Mouse (Mus musculus): ENCODE results near the gene Vps45. TPM values are rescaled to one million over a fixed set of nuclear protein-coding genes. Genes with fewer than 3 reads are reported as not detected.

Gene Vps45
- polyA plus RNA-seq, 1 experiment from 2014 or later = 17.3 TPM

DNA sequence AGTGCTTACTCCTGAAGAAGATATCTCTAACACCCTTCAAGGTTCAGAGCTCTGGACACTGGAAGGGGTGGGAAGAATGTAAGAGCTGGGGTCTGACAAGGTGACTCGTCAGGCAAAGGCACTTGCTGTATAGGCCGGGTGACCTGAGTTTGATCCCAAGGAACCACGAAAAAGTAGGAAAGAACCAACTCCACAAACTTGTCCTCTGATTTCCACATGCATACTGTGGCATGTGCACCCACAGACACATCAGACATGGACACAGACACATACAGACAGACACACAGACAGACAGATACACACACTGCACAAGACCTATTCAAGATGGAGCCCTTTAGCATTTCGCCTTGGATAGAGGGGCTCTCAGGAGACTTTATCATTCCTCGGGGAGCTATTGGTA lies 20.1 kb downstream of the Vps45 start:
- ATAC-seq (ENCODE audit: low read depth) (no peak), DNase-seq (no peak)
- Histone ChIP-seq H3K9ac (no peak overlapping the region), H3K27ac (no peak overlapping the region), H3K36me3 (peaks cover 8% of the 10 kb centered on the region), H3K4me1 (replicated peaks) (peaks cover 2% of the 10 kb centered on the region), H3K9me3 (replicated peaks) (no peaks in the 10 kb centered on the region), H3K4me2 (no peak overlapping the region), H3K4me3 (replicated peaks) (no peak overlapping the region), H3K27me3 (no peaks in the 10 kb centered on the region)
- WGBS (ENCODE audit: insufficient replicate concordance) = 76% methylated on average over 5 of the region's 5 CpGs

DNA sequence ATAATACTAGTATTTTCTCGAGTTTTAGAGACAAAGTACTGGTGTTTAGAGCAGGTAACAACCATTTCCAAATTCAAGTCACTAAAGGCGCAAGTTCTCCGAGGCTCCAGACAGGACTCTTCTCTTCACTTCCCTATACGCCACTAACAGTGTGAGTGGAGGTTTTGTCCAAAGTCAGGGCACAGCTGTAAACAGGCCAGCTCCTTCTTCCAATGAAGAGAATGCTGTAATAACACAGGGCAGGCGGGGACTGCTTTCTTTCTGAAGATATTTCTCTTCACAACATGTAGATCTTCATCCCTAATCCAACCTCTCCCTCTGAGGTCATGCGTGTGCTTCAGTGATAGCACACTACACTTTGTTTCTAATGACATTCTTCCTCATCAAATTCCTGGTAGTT lies 21.5 kb downstream of the Vps45 start:
- Histone ChIP-seq H3K4me3 (replicated peaks) (no peak overlapping the region), H3K9ac (no peak overlapping the region), H3K36me3 (peaks cover 10% of the 10 kb centered on the region), H3K4me1 (replicated peaks) (peaks cover 5% of the 10 kb centered on the region), H3K9me3 (replicated peaks) (no peaks in the 10 kb centered on the region), H3K4me2 (no peak overlapping the region), H3K27ac (no peak overlapping the region), H3K27me3 (no peaks in the 10 kb centered on the region)
- 75% methylated on average over 6 of the region's 6 CpGs for WGBS (ENCODE audit: insufficient replicate concordance)
- ATAC-seq (ENCODE audit: low read depth) (no peak), DNase-seq (no peak)

DNA sequence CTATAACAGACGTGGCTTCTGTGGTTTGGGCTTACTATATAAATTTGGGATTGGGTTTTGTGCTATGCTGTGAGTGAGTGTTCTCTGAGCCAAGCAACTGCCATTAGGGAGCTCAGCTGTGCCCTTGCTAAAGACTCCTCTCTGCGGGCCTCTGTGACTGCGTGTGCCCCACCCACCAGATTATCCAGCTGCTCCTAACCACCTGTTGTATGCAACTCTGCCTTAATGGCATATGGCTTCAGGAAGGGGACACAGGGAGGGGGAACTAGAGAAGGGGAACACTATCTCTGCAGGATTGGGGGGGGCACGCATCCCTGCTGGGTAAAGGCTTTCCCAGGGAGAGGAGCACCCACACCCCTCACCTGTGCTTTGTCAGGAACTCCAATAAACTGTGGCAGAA lies 25.2 kb downstream of the Vps45 start:
- H3K27me3 ChIP-seq = no peaks in the 10 kb centered on the region
- DNase-seq (no peak), ATAC-seq (ENCODE audit: low read depth) (no peak)
- peaks cover 5% of the 10 kb centered on the region for H3K4me1 ChIP-seq (replicated peaks)
- H3K9ac ChIP-seq = no peak overlapping the region
- no peak overlapping the region for H3K27ac ChIP-seq
- no peak overlapping the region for H3K4me2 ChIP-seq
- no peak overlapping the region for H3K4me3 ChIP-seq (replicated peaks)
- WGBS (ENCODE audit: insufficient replicate concordance) = 59% methylated on average over 4 of the region's 4 CpGs
- H3K9me3 ChIP-seq (replicated peaks) = no peaks in the 10 kb centered on the region
- peaks cover 9% of the 10 kb centered on the region; the same call in 1 of the 2 replicates for H3K36me3 ChIP-seq

DNA sequence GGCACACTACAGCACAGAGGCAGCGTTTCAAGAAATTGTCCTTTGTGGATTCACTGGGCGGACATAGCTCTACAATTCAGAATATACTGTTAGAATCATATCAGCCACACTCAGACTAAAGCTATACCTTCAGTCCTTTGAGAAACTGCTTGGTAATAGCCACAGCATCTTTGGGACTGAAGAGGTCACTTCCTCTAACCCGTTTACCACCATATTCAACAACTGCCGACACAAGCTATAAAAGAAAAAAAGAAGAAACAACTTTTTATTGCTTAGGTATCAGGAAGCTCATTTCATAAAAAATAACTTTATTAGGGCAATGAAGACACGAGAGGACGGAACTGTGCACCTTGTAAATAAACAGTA lies 25.6 kb downstream of the Vps45 start:
- H3K4me3 ChIP-seq (replicated peaks) = no peak overlapping the region
- H3K4me1 ChIP-seq (replicated peaks) = peaks cover 5% of the 10 kb centered on the region
- H3K27ac ChIP-seq = no peak overlapping the region
- no peak for ATAC-seq (ENCODE audit: low read depth)
- WGBS (ENCODE audit: insufficient replicate concordance) = 65% methylated on average over 6 of the region's 6 CpGs
- DNase-seq = no peak
- no peak overlapping the region for H3K4me2 ChIP-seq
- no peak overlapping the region for H3K9ac ChIP-seq
- H3K27me3 ChIP-seq = no peaks in the 10 kb centered on the region
- peaks cover 9% of the 10 kb centered on the region; the same call in 1 of the 2 replicates for H3K36me3 ChIP-seq
- no peaks in the 10 kb centered on the region for H3K9me3 ChIP-seq (replicated peaks)

DNA sequence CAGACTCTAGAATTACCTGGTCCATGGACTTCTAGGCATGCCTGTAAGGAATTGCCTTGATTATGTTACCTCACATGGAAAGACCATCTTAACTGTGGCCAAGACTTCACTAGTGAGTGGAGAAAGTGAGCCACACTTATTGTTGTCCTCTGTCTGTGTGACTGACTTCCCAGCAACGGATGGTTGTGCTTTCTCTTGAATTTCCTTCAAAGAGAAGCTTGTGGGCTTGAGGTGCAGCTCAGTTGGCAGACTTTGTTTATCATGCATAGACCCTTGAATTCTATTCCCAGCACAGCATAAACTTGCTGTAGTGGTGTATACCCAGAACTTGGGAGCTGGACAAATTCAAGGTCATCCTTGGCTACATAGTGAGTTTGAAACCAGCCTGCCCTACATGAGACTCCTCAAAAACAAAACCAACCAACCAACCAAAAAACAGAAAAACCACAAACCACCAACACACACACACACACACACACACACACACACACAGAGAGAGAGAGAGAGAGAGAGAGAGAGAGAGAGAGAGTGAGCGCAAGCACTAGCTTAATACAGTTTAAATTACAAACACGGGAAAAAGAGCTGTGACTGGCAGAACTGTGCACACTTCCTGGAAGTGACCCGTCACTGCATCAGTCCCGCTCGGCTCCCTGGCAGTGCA lies 26.1 kb downstream of the Vps45 start:
- no peaks in the 10 kb centered on the region for H3K9me3 ChIP-seq (replicated peaks)
- peaks cover 7% of the 10 kb centered on the region for H3K4me1 ChIP-seq (replicated peaks)
- no peak overlapping the region for H3K4me2 ChIP-seq
- no peak for DNase-seq
- H3K27me3 ChIP-seq = no peaks in the 10 kb centered on the region
- H3K27ac ChIP-seq = no peak overlapping the region
- ATAC-seq (ENCODE audit: low read depth) = no peak
- peaks cover 9% of the 10 kb centered on the region; the same call in 1 of the 2 replicates for H3K36me3 ChIP-seq
- 52% methylated on average over 6 of the region's 6 CpGs for WGBS (ENCODE audit: insufficient replicate concordance)
- no peak overlapping the region for H3K4me3 ChIP-seq (replicated peaks)
- no peak overlapping the region for H3K9ac ChIP-seq

DNA sequence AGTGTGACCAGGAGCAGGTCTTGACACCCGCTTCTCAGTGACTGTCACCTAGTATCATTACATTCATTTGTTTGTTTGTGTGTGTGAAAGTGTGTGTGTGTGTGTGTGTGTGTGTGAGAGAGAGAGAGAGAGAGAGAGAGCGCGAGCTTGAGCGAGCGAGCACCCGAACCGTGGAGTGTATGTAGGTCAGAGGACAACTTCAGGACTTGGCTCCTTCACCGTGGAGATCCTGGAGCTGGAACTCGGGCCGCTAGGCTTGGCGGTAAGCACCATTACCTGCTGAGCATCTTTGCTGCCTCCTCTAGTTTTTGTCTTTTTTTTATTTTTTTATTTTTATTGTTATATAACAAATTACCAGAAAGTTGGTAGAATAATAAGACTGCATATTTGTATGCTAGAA lies 28.5 kb downstream of the Vps45 start:
- Histone ChIP-seq H3K9ac (no peak overlapping the region), H3K4me2 (no peak overlapping the region), H3K27me3 (no peaks in the 10 kb centered on the region), H3K9me3 (replicated peaks) (no peaks in the 10 kb centered on the region), H3K27ac (no peak overlapping the region), H3K36me3 (peaks cover 9% of the 10 kb centered on the region; the same call in 1 of the 2 replicates), H3K4me1 (replicated peaks) (peaks cover 8% of the 10 kb centered on the region), H3K4me3 (replicated peaks) (no peak overlapping the region)
- DNase-seq (no peak), ATAC-seq (ENCODE audit: low read depth) (no peak)
- 86% methylated on average over 11 of the region's 11 CpGs for WGBS (ENCODE audit: insufficient replicate concordance)

DNA sequence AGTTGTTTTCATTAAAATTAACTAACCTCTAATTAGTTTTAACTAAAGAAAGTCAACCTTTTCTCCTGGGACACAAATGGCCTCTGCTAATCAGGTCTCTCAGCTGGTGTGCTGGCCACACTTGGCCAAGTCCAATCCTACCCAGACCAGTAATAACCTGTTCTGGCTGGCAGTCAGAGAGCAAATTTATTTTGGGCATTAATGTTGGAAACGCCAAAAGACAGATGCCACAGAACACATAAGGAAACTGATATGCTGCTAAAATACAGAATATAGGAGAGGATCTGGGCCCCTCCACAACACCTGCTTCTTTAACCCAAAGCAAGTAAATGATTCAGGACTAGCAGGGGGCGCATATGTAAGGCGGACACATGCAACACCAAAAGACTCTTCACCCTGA lies 28.9 kb downstream of the Vps45 start:
- H3K27me3 ChIP-seq = no peaks in the 10 kb centered on the region
- no peak overlapping the region for H3K4me2 ChIP-seq
- DNase-seq (no peak), ATAC-seq (ENCODE audit: low read depth) (no peak)
- H3K27ac ChIP-seq = no peak overlapping the region
- H3K36me3 ChIP-seq = peaks cover 9% of the 10 kb centered on the region; the same call in 1 of the 2 replicates
- H3K9ac ChIP-seq = no peak overlapping the region
- peaks cover 8% of the 10 kb centered on the region for H3K4me1 ChIP-seq (replicated peaks)
- H3K4me3 ChIP-seq (replicated peaks) = no peak overlapping the region
- 83% methylated on average over 3 of the region's 3 CpGs for WGBS (ENCODE audit: insufficient replicate concordance)
- H3K9me3 ChIP-seq (replicated peaks) = no peaks in the 10 kb centered on the region

DNA sequence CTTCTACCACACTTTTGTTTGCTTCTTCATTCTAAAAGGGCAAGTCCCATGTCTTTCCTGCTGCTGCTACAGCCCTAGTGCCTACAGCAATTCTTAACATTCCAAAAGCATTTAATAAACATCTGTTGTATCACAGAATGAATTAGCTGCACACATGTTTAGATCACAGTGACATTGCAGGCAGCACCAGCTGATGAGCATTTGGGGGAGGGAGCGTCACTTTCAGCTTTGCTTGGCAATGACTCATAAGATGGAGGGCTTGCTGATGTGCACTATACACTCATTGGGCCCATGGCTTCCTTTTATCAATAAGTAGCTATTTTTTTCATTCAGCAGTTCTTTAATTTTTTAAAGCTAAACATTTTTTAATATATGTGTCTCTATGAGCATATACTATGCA lies 30.4 kb downstream of the Vps45 start:
- H3K36me3 ChIP-seq = 0 out of 2 replicates have a peak, but pooled peaks cover 3% of the 10 kb centered on the region
- no peaks in the 10 kb centered on the region for H3K27me3 ChIP-seq
- DNase-seq (no peak), ATAC-seq (ENCODE audit: low read depth) (no peak)
- peaks cover 4% of the 10 kb centered on the region for H3K4me1 ChIP-seq (replicated peaks)
- H3K9ac ChIP-seq = no peak overlapping the region
- H3K4me2 ChIP-seq = no peak overlapping the region
- WGBS (ENCODE audit: insufficient replicate concordance) = 87% methylated on average over 1 of the region's 1 CpGs
- no peaks in the 10 kb centered on the region for H3K9me3 ChIP-seq (replicated peaks)
- no peak overlapping the region for H3K27ac ChIP-seq
- H3K4me3 ChIP-seq (replicated peaks) = no peak overlapping the region

DNA sequence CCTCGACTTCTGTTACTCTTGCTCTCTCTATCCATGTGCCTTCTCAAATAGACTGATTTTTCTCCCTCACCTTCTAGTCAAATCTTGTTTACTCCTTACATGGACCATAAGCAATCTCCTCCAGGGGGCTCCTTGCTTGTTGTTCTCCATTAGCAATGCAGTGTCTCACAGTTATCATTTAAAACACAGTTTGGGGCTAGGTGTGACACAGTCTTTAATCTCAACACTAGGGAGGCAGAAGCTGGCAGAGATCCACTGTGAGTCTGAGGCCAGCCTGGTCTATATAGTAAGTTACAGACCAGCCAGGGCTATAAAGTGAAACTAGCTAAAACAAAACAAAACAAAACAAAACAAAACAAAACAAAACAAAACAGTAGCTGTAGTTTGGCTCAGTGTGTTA lies 31.1 kb downstream of the Vps45 start:
- no peak overlapping the region for H3K9ac ChIP-seq
- no peaks in the 10 kb centered on the region for H3K9me3 ChIP-seq (replicated peaks)
- no peak overlapping the region for H3K4me3 ChIP-seq (replicated peaks)
- no peaks in the 10 kb centered on the region for H3K27me3 ChIP-seq
- ATAC-seq (ENCODE audit: low read depth) = no peak
- no peak overlapping the region for H3K27ac ChIP-seq
- H3K36me3 ChIP-seq = 0 out of 2 replicates have a peak, but pooled peaks cover 3% of the 10 kb centered on the region
- no peak overlapping the region for H3K4me2 ChIP-seq
- peaks cover 6% of the 10 kb centered on the region for H3K4me1 ChIP-seq (replicated peaks)
- 71% methylated on average over 1 of the region's 1 CpGs for WGBS (ENCODE audit: insufficient replicate concordance)
- no peak for DNase-seq

DNA sequence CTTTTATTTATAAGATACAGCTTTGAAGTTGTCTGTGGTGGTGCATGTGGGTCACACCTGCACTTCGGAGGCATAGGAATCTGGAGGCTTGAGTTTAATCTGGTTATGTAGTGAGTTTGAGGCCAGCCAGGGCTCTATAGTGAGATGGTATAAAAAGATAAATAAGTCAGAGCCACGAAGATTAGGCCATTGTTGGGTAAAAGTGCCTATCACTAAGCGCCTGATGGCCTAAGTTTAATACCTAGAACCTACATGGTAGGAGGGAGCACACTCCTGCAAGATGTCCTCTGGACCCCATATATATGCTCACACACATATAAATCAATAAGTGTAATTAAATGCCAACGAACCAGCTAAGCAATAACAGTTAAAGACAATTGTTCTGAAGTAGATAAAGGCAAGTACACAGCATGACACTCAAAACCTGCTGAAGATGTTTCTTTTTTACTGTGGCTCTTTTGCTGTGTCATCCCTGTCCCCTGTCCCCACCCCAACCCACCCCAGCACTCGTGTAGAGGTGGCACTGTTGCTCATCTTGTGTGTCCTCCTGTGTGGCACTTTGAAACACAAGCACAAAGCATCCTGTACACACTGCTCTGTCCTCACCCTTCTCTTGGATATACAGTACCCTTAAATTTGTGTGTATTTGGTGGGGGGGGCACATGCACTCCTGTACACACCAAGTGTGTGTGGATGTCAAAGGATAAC lies 36.7 kb downstream of the Vps45 start:
- Histone ChIP-seq H3K4me3 (replicated peaks) (no peak overlapping the region), H3K9me3 (replicated peaks) (no peaks in the 10 kb centered on the region), H3K27ac (peak overlapping the region; percentile 2; the same call in 1 of the 2 replicates), H3K4me2 (no peak overlapping the region), H3K4me1 (replicated peaks) (peaks cover 25% of the 10 kb centered on the region), H3K27me3 (no peaks in the 10 kb centered on the region), H3K36me3 (no peaks in the 10 kb centered on the region), H3K9ac (no peak overlapping the region)
- DNase-seq = no peak
- ATAC-seq (ENCODE audit: low read depth) = peak; percentile 73
- WGBS (ENCODE audit: insufficient replicate concordance) = 24% methylated on average over 5 of the region's 5 CpGs

DNA sequence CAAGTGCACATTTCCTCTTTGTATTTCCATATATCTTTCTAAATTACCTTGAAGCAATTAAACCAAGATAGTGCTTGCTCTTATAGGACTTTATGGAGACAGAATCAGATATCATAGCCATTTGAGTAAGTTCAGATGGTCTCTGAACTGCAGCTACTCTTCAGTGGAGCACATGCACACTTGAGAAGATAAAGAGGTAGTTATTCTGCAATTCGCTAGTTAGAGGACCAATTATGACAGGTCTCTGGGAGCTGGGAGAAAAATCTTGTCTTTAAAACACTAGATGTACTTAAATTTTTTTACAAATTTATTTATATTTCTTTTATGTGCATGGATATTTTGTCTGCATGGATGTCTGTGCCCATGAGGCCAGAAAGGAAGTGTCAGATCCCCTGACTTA lies 37.5 kb downstream of the Vps45 start:
- WGBS (ENCODE audit: insufficient replicate concordance) = 70% methylated on average over 1 of the region's 1 CpGs
- no peak overlapping the region for H3K4me3 ChIP-seq (replicated peaks)
- H3K27me3 ChIP-seq = no peaks in the 10 kb centered on the region
- H3K4me2 ChIP-seq = no peak overlapping the region
- H3K36me3 ChIP-seq = no peaks in the 10 kb centered on the region
- H3K27ac ChIP-seq = no peak overlapping the region
- H3K4me1 ChIP-seq (replicated peaks) = peaks cover 31% of the 10 kb centered on the region
- ATAC-seq (ENCODE audit: low read depth) = no peak
- DNase-seq = no peak
- H3K9me3 ChIP-seq (replicated peaks) = no peaks in the 10 kb centered on the region
- no peak overlapping the region for H3K9ac ChIP-seq

DNA sequence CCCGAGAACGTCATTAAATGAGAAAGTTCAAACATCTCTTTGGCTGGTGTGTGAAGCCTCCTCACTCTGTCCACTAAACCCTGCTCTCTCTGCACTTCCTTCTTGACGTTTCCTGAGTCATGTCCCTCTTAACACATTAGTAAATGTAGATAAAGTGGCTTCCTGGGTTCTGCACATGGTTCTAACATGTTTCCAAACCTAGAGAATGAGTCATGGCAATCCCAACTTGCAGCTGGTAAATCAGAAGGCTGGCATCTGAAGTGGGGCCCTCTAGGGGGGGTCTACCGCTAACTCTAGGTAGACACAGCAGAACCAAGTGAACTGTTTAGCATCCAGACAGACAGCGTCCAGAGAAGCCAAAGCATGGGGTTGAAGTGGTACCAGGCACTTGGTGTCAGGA lies 40.8 kb downstream of the Vps45 start:
- no peak overlapping the region for H3K27ac ChIP-seq
- 49% methylated on average over 5 of the region's 5 CpGs for WGBS (ENCODE audit: insufficient replicate concordance)
- H3K4me3 ChIP-seq (replicated peaks) = no peak overlapping the region
- DNase-seq (no peak), ATAC-seq (ENCODE audit: low read depth) (no peak)
- peaks cover 31% of the 10 kb centered on the region for H3K4me1 ChIP-seq (replicated peaks)
- no peak overlapping the region for H3K9ac ChIP-seq
- H3K9me3 ChIP-seq (replicated peaks) = no peaks in the 10 kb centered on the region
- H3K27me3 ChIP-seq = no peaks in the 10 kb centered on the region
- no peaks in the 10 kb centered on the region for H3K36me3 ChIP-seq
- no peak overlapping the region for H3K4me2 ChIP-seq
